Mouse (Mus musculus): ENCODE data around the gene Olfr1024. TPM values are rescaled to one million over a fixed set of nuclear protein-coding genes. Genes with fewer than 3 reads are reported as not detected.

Olfr1024 gene
- polyA plus RNA-seq (2014; fragmentation: Illumina TruSeq; extraction: RNeasy Lipid Tissue Mini Kit (QIAGEN cat#74804); ENCODE audit: low read depth, low replicate concordance): not detected

GRCm38 (mm10) chr2:85904952-85905351 is at the start of gene Olfr1024:
Olfr1024 (minus strand) TSS chr2:85905052.

GRCm38 (mm10) chr2:85950137-85950536 is 45.3 kb upstream of the Olfr1024 start, which contains the start of gene Olfr1028:
Olfr1028 (plus strand) TSS chr2:85950437.

GRCm38 (mm10) chr2:85921258-85921657 is 16.4 kb upstream of the Olfr1024 start, which contains the start of gene Olfr1026:
Olfr1026 (plus strand) TSS chr2:85921558.

GRCm38 (mm10) chr2:85914893-85915292 is 10.0 kb upstream of the Olfr1024 start, which contains the start of gene Olfr1025-ps1:
Olfr1025-ps1 (plus strand) TSS chr2:85915193.

GRCm38 (mm10) chr2:85885340-85885739 is 19.5 kb downstream of the Olfr1024 start, which contains the start of gene Olfr1023:
Olfr1023 (plus strand) TSS chr2:85885640.

GRCm38 (mm10) chr2:85868294-85868693 is 36.6 kb downstream of the Olfr1024 start, which contains the start of gene Olfr1022:
Olfr1022 (plus strand) TSS chr2:85868594.

Other genes starting within 250 kb of the Olfr1024 start
- gene Olfr154, start 240.6 kb downstream of the Olfr1024 start, polyA plus RNA-seq (2014; fragmentation: Illumina TruSeq; extraction: RNeasy Lipid Tissue Mini Kit (QIAGEN cat#74804); ENCODE audit: low read depth, low replicate concordance): not detected
- gene Olfr1006, start 226.3 kb downstream of the Olfr1024 start, polyA plus RNA-seq (2014; fragmentation: Illumina TruSeq; extraction: RNeasy Lipid Tissue Mini Kit (QIAGEN cat#74804); ENCODE audit: low read depth, low replicate concordance): not detected
- not detected for gene Olfr1008, start 215.6 kb downstream of the Olfr1024 start, polyA plus RNA-seq (2014; fragmentation: Illumina TruSeq; extraction: RNeasy Lipid Tissue Mini Kit (QIAGEN cat#74804); ENCODE audit: low read depth, low replicate concordance)
- gene Olfr1009, start 189.6 kb downstream of the Olfr1024 start, polyA plus RNA-seq (2014; fragmentation: Illumina TruSeq; extraction: RNeasy Lipid Tissue Mini Kit (QIAGEN cat#74804); ENCODE audit: low read depth, low replicate concordance): not detected
- gene Olfr1012, start 142.3 kb downstream of the Olfr1024 start, polyA plus RNA-seq (2014; fragmentation: Illumina TruSeq; extraction: RNeasy Lipid Tissue Mini Kit (QIAGEN cat#74804); ENCODE audit: low read depth, low replicate concordance): not detected
- not detected for gene Olfr1013, start 138.0 kb downstream of the Olfr1024 start, polyA plus RNA-seq (2014; fragmentation: Illumina TruSeq; extraction: RNeasy Lipid Tissue Mini Kit (QIAGEN cat#74804); ENCODE audit: low read depth, low replicate concordance)
- gene Olfr1014, start 132.3 kb downstream of the Olfr1024 start, polyA plus RNA-seq (2014; fragmentation: Illumina TruSeq; extraction: RNeasy Lipid Tissue Mini Kit (QIAGEN cat#74804); ENCODE audit: low read depth, low replicate concordance): not detected
- gene Olfr1015, start 123.0 kb downstream of the Olfr1024 start, polyA plus RNA-seq (2014; fragmentation: Illumina TruSeq; extraction: RNeasy Lipid Tissue Mini Kit (QIAGEN cat#74804); ENCODE audit: low read depth, low replicate concordance): not detected
- gene Olfr1016, start 102.5 kb downstream of the Olfr1024 start, polyA plus RNA-seq (2014; fragmentation: Illumina TruSeq; extraction: RNeasy Lipid Tissue Mini Kit (QIAGEN cat#74804); ENCODE audit: low read depth, low replicate concordance): not detected
- gene Olfr1018, start 86.6 kb downstream of the Olfr1024 start, polyA plus RNA-seq (2014; fragmentation: Illumina TruSeq; extraction: RNeasy Lipid Tissue Mini Kit (QIAGEN cat#74804); ENCODE audit: low read depth, low replicate concordance): not detected
- gene Olfr1019, start 59.6 kb downstream of the Olfr1024 start, polyA plus RNA-seq (2014; fragmentation: Illumina TruSeq; extraction: RNeasy Lipid Tissue Mini Kit (QIAGEN cat#74804); ENCODE audit: low read depth, low replicate concordance): not detected
- gene Olfr1020, start 58.0 kb downstream of the Olfr1024 start, polyA plus RNA-seq (2014; fragmentation: Illumina TruSeq; extraction: RNeasy Lipid Tissue Mini Kit (QIAGEN cat#74804); ENCODE audit: low read depth, low replicate concordance): not detected
- gene Olfr1022, start 36.5 kb downstream of the Olfr1024 start, polyA plus RNA-seq (2014; fragmentation: Illumina TruSeq; extraction: RNeasy Lipid Tissue Mini Kit (QIAGEN cat#74804); ENCODE audit: low read depth, low replicate concordance): not detected
- not detected for gene Olfr1023, start 19.4 kb downstream of the Olfr1024 start, polyA plus RNA-seq (2014; fragmentation: Illumina TruSeq; extraction: RNeasy Lipid Tissue Mini Kit (QIAGEN cat#74804); ENCODE audit: low read depth, low replicate concordance)
- not detected for gene Olfr1025-ps1, start 10.1 kb upstream of the Olfr1024 start, polyA plus RNA-seq (2014; fragmentation: Illumina TruSeq; extraction: RNeasy Lipid Tissue Mini Kit (QIAGEN cat#74804); ENCODE audit: low read depth, low replicate concordance)
- not detected for gene Olfr1026, start 16.5 kb upstream of the Olfr1024 start, polyA plus RNA-seq (2014; fragmentation: Illumina TruSeq; extraction: RNeasy Lipid Tissue Mini Kit (QIAGEN cat#74804); ENCODE audit: low read depth, low replicate concordance)
- not detected for gene Olfr1028, start 45.4 kb upstream of the Olfr1024 start, polyA plus RNA-seq (2014; fragmentation: Illumina TruSeq; extraction: RNeasy Lipid Tissue Mini Kit (QIAGEN cat#74804); ENCODE audit: low read depth, low replicate concordance)
- not detected for gene Olfr1029, start 68.8 kb upstream of the Olfr1024 start, polyA plus RNA-seq (2014; fragmentation: Illumina TruSeq; extraction: RNeasy Lipid Tissue Mini Kit (QIAGEN cat#74804); ENCODE audit: low read depth, low replicate concordance)
- gene Olfr1030, start 74.2 kb upstream of the Olfr1024 start, polyA plus RNA-seq (2014; fragmentation: Illumina TruSeq; extraction: RNeasy Lipid Tissue Mini Kit (QIAGEN cat#74804); ENCODE audit: low read depth, low replicate concordance): not detected
- gene Olfr1031, start 85.3 kb upstream of the Olfr1024 start, polyA plus RNA-seq (2014; fragmentation: Illumina TruSeq; extraction: RNeasy Lipid Tissue Mini Kit (QIAGEN cat#74804); ENCODE audit: low read depth, low replicate concordance): not detected
- gene Olfr1032, start 100.5 kb upstream of the Olfr1024 start, polyA plus RNA-seq (2014; fragmentation: Illumina TruSeq; extraction: RNeasy Lipid Tissue Mini Kit (QIAGEN cat#74804); ENCODE audit: low read depth, low replicate concordance): not detected
- 8.5 TPM for gene Olfr1033, start 115.6 kb upstream of the Olfr1024 start, polyA plus RNA-seq (2014; fragmentation: Illumina TruSeq; extraction: RNeasy Lipid Tissue Mini Kit (QIAGEN cat#74804); ENCODE audit: low read depth, low replicate concordance)
- 0.53 TPM for gene Olfr1034, start 140.8 kb upstream of the Olfr1024 start, polyA plus RNA-seq (2014; fragmentation: Illumina TruSeq; extraction: RNeasy Lipid Tissue Mini Kit (QIAGEN cat#74804); ENCODE audit: low read depth, low replicate concordance)
- gene Olfr1036, start 168.9 kb upstream of the Olfr1024 start, polyA plus RNA-seq (2014; fragmentation: Illumina TruSeq; extraction: RNeasy Lipid Tissue Mini Kit (QIAGEN cat#74804); ENCODE audit: low read depth, low replicate concordance): not detected
- not detected for gene Olfr1037, start 182.3 kb upstream of the Olfr1024 start, polyA plus RNA-seq (2014; fragmentation: Illumina TruSeq; extraction: RNeasy Lipid Tissue Mini Kit (QIAGEN cat#74804); ENCODE audit: low read depth, low replicate concordance)
- gene Olfr1039, start 230.9 kb upstream of the Olfr1024 start, polyA plus RNA-seq (2014; fragmentation: Illumina TruSeq; extraction: RNeasy Lipid Tissue Mini Kit (QIAGEN cat#74804); ENCODE audit: low read depth, low replicate concordance): not detected
- not detected for gene Olfr1040, start 241.7 kb upstream of the Olfr1024 start, polyA plus RNA-seq (2014; fragmentation: Illumina TruSeq; extraction: RNeasy Lipid Tissue Mini Kit (QIAGEN cat#74804); ENCODE audit: low read depth, low replicate concordance)